Mouse (Mus musculus) gastrocnemius, adult 18-20 months (tissue): ENCODE measurements at regions not wholly inside any gene's neighbourhood (a gene's known extent, or its start where the extent isn't known, plus 50 kb on each side); places are given as distances from the start of the nearest gene placed in this dataset.

Source experiments
- DNase-seq: peaks from one replicate; pipeline ENCODE4 v3.0.0; 2021; ENCODE audit warnings: low spot score

DNA sequence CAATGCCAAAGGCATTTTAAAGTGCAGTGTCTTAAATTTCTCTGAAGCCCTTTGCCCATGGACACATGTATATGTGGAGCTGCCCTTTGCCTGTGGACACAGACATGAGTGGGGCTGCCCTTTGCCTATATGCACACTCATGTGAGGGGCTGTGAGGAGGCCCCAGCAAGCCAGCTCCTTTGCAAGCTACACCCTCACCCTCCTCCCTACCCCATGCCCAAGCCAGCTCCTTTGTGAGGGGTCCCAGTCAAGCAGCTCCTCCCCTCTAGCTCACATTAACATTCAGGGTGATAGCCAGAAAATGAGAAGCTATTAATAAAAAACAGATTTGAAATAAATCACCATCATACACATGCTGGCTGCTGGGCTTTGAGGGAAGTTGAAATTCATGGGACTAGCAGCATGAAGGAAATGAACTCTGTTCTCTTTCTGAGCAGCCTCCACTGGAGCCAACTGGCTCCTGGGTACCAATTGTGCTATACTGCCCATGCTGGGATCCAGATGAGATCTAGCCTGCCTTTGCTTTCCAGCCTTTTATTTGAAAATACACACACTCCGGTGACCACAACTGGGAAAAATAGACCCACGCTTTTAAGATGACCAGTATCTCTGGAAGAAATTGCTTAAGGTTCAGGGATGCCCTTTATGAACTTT, 151.4 kb downstream of the Abcc12 start:
- DNase-seq, result no peak

GRCm38 (mm10) chr8:86428131-86428530, 152.4 kb downstream of the Abcc12 start:
- DNase-seq, result no peak

DNA sequence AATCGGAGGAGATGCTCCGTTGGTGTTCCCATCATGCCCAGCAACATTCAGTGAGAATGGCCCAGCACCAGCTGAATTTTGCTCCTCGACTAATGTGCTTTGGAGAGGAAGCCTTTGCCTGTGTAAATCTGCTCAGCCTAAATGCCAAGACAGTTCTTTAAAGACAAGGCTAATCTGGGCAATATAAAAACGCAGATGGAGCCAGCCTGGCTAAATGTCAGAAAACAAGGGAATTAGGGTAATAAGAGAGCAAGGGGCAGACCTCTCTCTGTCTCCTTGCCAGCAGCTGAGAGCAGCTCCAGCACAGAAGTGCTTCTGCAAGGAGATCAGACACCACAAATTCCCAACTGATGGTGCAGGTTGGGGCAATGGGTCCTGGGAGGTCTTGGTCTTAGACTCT, 154.4 kb downstream of the Abcc12 start:
- no peak for DNase-seq

- no peak for DNase-seq
Observed at GRCm38 (mm10) chr8:86425382-86425781, 155.1 kb downstream of the Abcc12 start.

DNA sequence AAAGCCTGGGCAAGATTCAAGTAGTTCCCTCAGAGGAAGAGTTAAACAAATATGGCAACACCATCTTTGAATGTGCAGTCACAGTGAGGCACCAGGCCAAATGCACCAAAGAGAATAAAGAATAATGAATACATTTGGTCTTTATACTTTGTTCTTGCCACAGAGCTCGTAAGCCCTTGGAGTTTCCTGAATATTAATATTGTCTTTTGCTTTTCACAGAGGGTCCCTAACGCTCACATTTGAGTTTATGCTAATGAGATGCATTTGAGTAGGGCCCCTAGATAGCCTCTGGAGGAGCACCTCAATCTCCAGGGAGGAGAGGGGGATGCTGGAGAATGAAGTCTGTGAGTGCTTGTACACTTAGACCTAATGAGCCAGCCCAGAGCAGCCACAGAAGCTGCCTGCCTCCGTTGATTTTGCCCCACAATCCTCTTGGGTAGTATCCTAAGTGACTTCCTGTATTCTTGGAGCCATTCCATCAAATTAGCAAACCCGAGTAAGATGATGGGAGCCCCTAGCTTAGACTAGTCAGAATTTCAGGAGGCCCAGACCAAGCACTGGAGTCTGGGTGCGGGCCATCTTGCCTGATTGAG, 161.3 kb downstream of the Abcc12 start:
- DNase-seq, result no peak

- DNase-seq, result no peak
Observed at GRCm38 (mm10) chr8:86418414-86418981, 162.0 kb downstream of the Abcc12 start.

- no peak for DNase-seq
Observed at GRCm38 (mm10) chr8:86415208-86415607, 165.3 kb downstream of the Abcc12 start.

GRCm38 (mm10) chr8:86411232-86411631, 169.3 kb downstream of the Abcc12 start:
- DNase-seq, result no peak

GRCm38 (mm10) chr8:86406196-86406595, 174.3 kb downstream of the Abcc12 start:
- no peak for DNase-seq

- DNase-seq, result no peak
Observed at GRCm38 (mm10) chr8:86403434-86403833, 177.1 kb downstream of the Abcc12 start.

- DNase-seq, result no peak
Observed at GRCm38 (mm10) chr8:86401946-86402345, 178.5 kb downstream of the Abcc12 start.

GRCm38 (mm10) chr8:86395121-86395520, 185.4 kb downstream of the Abcc12 start:
- no peak for DNase-seq

DNA sequence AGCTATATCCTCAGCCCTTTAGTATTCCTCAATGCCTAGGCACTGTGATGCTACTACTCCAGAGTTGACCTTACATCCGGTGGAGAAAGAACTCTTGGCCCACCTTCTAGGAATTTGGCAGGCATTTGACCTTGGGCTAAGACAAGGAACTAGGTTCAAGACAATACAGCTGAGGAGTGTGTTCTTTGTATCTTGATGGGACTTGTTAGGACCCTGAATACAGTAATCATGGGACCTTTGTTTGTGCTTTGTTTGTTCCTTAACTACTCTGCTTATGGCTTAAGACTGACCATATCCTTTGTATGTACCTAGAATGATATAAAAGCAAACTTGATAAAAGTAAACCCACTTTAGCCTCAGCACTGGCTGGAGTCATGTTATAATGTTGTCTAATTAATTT, 186.7 kb downstream of the Abcc12 start:
- no peak for DNase-seq

DNA sequence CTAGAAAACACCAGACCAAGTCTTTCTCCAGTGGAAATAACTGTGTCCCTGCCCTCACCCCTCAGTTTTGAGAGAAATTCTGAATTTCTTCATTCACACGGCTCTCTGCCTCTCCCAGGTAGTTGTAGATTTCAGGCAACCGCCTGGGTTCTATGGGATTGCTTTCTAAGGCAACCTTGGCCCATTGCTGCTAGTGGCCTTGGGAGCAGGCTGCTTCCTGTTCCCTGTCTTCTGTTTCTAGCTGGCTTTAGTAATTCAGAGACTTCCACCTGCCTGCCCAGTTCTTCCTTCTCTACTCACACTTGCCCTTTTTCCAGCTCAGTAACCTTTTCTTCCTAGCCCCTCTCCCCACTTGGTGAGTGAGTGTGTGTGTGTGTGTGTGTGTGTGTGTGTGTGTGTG, 187.1 kb downstream of the Abcc12 start:
- DNase-seq, result no peak

DNA sequence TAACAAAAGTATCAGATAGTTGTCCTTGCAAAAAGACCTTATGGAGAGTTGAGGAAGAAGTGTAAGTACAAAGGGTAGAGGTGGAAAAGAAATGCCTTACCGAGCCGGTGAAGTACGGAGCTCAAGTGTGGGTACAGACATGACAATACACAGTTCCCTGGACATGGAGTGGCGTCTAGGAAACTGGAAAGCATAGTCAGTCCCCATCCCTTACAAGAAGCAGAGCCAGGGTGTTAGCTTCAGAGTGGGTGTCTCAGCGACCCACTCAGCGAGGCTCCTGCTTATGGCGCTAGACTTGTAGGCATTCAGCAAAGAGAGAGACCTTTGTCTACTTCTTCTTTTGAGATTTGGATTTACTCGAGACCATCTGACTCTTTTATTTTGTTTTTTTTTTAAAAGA, 189.8 kb downstream of the Abcc12 start:
- no peak for DNase-seq

GRCm38 (mm10) chr8:86389690-86390671, 190.5 kb downstream of the Abcc12 start:
- no peak for DNase-seq

- no peak for DNase-seq
Observed at GRCm38 (mm10) chr8:86385236-86385635, 195.2 kb downstream of the Abcc12 start.

DNA sequence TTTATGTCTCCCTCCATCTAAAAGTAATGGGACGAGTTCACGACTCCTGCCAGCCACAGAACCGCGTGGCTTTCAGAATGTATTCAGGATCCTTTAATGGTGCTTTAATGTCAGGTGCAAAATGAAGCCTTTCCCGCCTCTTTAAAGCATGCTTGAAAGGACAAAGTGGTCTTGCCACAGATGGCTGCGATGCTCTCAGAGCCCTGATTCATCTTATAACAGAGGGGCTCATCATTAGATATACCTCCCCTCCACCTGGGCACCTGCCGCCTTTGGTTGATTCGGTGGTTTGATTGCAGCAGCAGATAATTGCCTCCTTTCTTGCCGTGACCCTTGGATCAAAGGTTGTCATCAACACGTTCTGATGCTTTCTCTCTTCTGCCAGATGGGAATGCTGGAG, 198.5 kb downstream of the Abcc12 start:
- no peak for DNase-seq

DNA sequence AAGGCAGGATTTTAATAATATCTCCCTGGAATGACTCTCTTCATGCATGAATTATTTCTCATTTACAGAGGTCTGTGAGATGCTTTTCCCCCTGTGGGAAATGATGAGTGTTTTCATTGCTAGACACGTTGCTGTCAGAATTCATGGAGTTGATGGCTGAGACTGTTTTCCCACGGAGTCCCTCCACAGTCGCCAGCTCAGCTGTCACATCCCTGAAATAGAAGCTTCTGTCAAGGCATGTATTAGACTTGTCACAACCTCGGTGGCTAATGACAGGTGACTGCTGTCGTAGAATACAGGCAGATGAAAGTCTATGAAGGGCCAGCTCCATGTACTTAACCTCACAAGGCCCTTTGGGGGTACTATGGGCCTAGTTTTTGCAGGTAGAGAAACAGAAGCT, 212.4 kb downstream of the Abcc12 start:
- DNase-seq, result no peak

DNA sequence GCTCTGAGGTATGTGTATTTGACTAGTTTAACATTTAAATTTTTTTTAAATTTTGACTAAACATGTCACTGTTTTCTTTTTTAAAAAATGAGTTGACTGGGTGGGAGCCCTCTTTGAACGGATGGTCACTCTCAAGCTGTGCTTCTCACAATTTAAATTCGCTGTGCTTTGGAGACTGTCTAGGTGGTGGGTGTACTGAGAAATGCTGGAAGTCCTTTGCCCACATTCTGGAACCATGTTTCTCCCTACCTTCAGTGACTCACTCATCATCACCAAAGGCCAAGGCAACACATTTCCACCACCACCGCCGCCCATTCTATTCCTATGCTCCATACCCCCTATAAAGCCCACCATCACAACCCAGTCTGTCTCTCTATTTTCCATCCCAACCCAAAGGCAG, 213.8 kb downstream of the Abcc12 start:
- no peak for DNase-seq

DNA sequence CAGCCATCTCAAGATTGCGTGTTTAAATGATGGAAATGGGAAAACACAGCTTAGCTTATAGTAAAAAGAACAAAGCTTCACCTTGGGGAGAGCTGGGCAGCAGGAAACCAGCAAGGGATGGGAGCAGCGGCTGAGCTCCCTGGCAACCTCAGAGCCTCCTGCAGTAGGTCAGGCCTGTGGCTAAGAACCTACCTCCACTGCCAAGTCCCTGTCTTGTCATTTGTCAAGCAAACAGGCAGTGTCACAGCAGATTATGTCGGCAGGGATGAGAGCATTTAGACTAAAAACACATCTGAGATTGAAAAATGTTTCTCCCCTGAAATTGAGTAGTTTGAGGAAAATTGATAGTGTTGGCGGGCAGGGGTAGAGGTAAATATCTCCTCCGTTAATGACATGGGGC, 214.8 kb downstream of the Abcc12 start:
- DNase-seq, result no peak

- DNase-seq, result no peak
Observed at GRCm38 (mm10) chr8:86364898-86365297, 215.6 kb downstream of the Abcc12 start.
